Mouse (Mus musculus) ES-E14 (cell line): ENCODE data around the gene 2610528J11Rik.

Source experiments
- MAFK ChIP-seq: IDR thresholded peaks from 2 replicates; pipeline ENCODE4 v1.6.1; 2014; ENCODE audit warnings: mild to moderate bottlenecking, low read depth, low read length, inconsistent platforms; ENCODE audit not compliant: insufficient read depth
- ZC3H11A ChIP-seq: IDR thresholded peaks from 2 replicates; pipeline ENCODE4 v1.6.1; 2012; ENCODE audit warnings: low read depth, mild to moderate bottlenecking, inconsistent platforms, low read length, borderline replicate concordance

- no peak for TF ChIP-seq MAFK
- TF ChIP-seq ZC3H11A, result no peak
Measured at GRCm38 (mm10) chr4:118509050-118509449, 17.7 kb upstream of the 2610528J11Rik start.
